Mouse (Mus musculus) cerebellum, adult 11-12 months (tissue): ENCODE measurements around the gene Wnk2.

Source experiments
- DNase-seq: peaks from one replicate; pipeline ENCODE4 v3.0.0; 2022

Gene Wnk2

GRCm38 (mm10) chr13:49147858-49148226 lies at the start of gene Wnk2:
Gene Wnk2 (minus strand): TSS chr13:49148014.
- peak; percentile 92 for DNase-seq

GRCm38 (mm10) chr13:49196766-49197165 lies 49.0 kb upstream of the Wnk2 start:
- DNase-seq = no peak

DNA sequence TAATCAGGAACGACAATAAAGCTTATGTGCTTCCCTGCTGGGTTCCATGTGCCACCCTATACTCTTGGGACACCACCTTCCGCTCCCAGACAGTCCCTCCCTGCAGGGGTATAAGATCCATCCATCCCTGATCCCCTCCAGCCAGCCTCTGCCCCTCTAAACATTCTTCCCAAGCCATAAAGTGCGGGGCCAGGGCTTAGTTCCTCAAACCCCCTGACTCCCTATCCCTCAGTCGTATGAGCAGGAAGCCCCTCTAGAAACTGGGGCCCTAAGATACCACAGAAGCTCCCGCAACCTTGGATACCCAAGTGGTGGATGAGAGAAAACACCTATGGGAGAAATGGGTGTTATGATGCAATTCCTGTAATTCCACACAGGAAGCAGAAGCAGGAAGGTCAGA lies 48.4 kb upstream of the Wnk2 start:
- DNase-seq = no peak

GRCm38 (mm10) chr13:49195651-49196050 lies 47.8 kb upstream of the Wnk2 start:
- no peak for DNase-seq

DNA sequence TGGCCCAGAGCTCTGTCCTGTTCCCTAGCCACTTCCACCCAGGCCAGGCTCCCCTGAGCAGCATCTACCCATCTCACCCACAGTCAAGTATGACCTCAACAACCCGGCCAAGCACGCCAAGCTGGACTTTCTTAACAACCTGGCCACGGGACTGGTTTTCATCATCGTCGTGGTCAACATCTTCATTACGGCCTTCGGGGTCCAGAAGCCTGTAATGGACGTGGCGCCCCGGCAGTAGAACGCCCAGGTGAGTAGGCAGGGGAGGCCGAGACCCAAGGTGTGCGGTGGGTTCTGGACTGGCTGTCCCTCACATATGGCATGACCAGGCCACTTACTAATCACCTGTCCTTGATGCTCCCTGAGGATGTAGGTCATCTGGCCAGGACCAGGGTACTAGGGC lies 47.0 kb upstream of the Wnk2 start:
- DNase-seq = no peak

DNA sequence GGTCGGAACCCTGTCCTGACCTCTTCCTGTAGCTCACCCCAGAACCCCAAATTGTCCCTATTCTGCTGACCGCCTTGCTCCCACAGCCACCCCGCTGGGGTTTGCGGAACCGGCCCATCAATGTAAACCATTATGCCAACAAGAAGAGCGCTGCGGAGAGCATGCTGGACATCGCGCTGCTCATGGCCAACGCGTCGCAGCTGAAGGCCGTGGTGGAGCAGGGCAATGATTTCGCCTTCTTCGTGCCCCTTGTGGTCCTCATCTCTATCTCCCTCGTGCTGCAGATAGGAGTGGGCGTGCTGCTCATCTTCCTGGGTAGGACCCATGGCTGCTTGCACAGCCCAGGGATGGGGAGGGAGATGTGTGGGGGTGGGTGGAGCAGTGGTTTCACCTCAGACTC lies 45.8 kb upstream of the Wnk2 start:
- DNase-seq = no peak

- DNase-seq = no peak
Observed at GRCm38 (mm10) chr13:49192156-49192855, 44.5 kb upstream of the Wnk2 start.

DNA sequence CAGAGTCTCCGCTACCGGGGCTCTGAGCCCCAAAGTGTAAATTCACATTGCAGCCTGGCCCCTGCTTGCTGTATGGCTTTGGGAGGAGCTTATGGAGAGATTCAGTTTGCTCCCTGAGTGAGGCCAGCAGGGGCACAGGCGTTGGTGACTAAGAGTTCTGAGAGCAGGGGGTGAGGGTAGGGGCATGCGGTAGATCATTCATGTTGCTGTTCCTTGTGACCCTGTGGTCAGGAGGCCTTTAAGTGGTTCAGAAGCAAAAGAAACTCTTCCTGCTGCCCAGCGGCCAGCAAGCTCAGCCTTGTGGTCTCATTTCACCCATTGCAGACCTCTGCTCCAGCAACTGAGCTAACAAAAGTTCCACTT lies 43.8 kb upstream of the Wnk2 start:
- DNase-seq = no peak

DNA sequence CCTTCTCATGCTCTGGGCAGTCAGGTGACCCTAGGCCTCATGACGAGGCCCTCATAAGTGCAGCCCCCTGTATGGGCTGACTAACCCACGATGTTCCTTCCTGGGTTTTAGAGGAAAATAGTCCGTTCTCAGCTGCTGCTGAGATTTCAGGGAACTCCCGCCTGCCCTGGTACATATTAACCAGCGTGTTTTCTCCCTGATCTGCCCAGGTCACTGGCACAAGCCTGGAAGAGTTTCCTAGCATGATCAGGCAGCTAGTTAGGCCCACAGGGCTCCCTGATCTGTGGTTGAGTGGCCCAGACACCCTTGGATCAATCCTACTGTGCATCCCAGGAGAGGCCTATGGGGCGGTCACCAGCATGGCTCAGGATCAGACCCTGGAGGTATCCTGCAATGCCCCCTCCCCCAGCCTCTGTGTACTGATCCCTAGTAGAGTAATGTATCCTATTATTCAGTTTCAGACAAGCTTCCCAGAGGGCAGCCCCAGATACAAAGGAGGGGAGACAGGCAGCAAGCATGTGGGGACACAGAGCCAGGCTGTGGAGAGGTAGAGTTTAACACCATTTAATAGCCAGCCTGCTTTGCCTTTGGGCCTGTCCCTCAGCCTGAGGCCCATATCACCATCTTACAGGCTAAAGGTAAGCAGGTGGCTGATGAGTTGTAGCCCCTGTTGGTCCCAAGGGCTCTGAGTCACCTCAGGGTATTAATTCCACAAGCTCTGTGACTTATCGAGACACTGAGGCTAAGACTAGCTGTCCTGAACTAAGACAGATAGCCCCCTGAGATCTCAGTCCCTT lies 43.3 kb upstream of the Wnk2 start:
- no peak for DNase-seq

DNA sequence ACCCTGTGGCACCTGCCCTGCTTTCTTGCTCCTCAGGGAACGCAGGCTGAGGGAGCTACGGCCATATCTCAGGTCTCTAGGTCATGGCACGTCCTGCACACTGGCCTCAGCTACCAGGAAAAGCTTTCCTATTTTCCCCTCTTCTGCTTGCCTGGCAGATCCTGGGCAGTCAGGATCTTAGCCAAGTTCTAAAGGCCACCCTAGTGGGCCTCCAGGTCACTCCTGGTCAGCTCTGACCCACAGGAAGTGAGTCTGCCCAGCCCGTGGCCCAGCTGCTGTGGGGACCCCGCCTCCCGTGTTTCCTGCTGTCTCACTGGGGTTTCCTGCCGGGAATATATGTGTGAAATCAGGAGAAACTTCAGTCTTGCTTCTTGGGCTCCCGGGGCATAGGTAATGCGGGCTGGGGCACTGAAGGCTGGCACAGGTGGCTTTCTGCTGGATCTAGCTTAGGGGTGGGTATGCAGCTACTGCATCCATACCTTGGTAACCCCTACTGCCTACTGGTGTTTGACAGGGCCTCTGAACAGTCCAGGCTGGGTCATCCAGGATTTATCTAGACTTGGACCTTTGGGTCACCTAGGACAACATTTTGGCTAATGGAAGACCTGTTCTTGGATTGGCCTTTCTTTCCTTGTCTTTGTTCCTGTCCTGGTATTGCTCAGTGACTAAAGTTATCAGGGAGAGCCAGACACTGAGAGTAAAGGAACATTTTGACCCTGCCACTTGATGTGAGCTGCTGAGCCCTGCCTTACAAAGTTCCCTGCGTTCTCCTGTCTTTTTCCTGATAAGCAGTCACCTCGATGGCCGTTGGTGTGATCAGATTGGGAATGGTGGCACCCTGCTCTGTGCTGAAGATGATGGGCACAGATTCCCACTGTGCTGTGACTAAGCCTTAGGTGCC lies 42.4 kb upstream of the Wnk2 start:
- no peak for DNase-seq

DNA sequence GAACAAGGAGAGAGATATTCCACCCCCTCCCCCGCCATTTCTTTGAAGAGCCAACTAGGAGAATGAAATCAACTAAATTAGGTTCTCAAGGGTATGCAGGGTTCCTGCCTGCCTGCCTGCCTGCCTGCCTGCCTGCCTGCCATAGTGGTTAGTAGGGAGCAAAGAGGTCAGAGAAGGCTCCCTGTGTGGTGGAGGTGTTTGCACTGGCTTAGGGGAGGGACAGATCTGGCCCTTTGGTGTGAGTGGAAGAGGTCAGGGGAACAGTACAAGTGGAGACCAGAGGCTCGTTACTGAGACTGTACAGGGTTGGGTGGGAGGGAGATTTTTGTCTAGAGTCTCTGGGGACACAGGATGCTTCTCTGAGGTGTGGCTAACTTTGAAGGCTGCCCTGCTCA lies 41.1 kb upstream of the Wnk2 start:
- no peak for DNase-seq

- no peak for DNase-seq
Observed at GRCm38 (mm10) chr13:49188219-49188965, 40.6 kb upstream of the Wnk2 start.

DNA sequence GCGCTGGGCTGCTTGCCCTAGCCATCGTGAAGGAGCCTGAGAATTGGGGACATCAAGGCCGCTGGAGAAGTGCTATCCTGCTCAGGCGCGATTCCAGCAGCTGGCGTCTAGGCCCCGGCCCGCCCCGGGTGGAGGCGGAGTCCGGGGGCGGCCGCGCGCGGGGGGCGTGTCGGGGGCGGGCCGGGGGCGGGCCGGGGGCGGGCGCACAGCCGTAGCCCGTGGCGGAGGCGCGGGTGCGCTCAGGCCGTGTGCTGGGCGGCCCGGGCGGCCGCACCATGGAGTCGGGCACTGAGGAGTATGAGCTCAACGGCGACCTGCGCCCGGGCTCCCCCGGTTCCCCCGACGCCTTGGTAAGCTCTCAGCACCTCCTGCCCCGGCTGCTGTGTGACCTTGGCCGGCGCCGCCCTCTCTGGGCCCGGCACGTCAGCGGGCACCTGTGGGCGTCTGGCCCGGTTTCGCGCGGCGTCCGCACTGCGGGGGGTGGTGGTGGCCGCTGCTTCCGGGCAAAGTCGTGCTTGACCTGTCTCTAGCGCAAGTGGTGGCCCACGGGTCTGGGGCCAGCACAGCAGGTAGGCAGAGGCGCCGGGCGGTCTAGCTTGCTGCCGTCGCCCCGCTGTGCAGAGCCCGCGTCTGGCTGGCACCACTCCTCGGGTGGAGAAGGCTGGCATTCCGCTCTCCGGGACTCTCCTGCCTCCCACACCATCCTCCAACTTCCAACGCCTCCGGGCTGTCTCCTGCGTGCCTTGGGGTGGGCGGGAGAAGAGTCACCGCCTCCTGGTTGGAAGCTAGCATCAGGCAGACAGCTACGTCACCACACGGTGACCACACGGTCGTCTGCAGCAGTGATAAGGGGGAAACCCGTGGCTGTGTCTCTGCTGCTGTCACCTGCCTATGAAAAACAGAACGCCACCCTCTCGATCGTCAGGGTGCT lies 39.7 kb upstream of the Wnk2 start, which contains the start of gene Ninj1:
Gene Ninj1 (plus strand): TSS at position 198 of the 931 bp plus-strand sequence.
- DNase-seq = peak; percentile 86

- peak; percentile 72 for DNase-seq
Observed at GRCm38 (mm10) chr13:49186798-49187287, 39.0 kb upstream of the Wnk2 start.

DNA sequence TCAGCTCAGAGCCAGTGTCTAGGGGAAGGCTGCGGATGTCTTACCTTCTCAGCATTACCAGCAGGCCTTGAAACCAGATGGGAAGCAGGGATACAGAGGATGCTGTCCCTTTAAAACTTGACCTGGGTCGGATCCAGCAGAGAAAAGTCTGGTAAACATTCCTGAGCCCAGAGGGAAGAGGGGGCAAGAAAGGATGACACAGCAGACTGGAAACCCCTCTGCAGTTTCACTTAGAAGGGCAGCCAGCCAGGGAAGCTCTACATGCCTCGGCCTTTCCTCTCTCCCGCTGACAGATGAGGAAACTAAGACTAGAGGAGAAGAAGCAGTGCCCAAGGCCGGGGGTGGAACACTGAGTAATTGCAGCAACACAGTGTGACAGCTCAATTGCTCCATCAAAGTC lies 35.8 kb upstream of the Wnk2 start:
- no peak for DNase-seq

- no peak for DNase-seq
Observed at GRCm38 (mm10) chr13:49183161-49183560, 35.3 kb upstream of the Wnk2 start.

DNA sequence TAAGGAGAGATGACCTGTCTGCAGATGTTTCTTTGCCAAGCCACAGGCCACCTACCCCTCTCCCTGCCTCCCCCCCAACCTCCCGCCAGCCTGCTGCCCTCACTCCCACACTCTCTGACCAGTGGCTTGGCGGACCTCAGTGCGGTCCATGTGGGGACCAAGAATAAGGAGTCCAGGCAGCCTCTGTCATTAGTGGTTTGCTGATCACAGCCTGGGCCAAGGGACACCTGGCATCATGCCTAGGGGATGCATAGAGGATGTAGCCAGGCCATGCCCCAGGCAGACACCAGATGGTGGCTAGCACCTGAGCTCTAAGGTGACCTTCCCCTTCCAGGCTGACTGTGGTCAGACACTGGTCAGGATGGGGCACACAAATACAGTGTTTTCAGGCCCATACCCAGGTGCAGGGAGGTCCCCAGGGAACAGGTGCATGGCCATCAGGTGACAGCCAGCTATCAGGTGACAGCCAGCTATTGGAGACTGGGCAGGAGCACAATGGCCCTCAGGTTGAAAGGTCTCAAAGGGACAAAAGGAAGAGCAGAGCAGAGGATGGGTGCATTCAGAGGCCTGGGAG lies 33.7 kb upstream of the Wnk2 start:
- DNase-seq = peak; percentile 88

DNA sequence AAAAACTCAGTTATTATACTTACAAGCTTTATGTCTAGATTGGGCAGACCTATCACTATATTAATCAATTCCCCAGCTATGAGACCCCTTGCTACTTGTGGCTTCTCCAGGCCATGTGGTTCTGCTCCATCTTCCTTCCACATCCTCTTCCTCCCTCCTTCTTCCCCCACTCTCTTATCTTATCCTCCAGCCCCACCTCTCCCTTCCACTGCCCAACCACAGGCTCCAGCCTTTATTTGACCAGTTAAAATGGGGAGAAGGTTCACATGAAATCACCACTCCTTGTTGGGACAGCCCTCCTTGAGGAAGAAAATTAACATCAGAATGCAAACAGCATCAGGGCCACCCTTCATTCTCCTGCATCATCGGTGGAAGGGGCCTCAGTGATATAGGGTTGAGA lies 32.9 kb upstream of the Wnk2 start:
- DNase-seq = no peak

- no peak for DNase-seq
Observed at GRCm38 (mm10) chr13:49180274-49180673, 32.5 kb upstream of the Wnk2 start.

DNA sequence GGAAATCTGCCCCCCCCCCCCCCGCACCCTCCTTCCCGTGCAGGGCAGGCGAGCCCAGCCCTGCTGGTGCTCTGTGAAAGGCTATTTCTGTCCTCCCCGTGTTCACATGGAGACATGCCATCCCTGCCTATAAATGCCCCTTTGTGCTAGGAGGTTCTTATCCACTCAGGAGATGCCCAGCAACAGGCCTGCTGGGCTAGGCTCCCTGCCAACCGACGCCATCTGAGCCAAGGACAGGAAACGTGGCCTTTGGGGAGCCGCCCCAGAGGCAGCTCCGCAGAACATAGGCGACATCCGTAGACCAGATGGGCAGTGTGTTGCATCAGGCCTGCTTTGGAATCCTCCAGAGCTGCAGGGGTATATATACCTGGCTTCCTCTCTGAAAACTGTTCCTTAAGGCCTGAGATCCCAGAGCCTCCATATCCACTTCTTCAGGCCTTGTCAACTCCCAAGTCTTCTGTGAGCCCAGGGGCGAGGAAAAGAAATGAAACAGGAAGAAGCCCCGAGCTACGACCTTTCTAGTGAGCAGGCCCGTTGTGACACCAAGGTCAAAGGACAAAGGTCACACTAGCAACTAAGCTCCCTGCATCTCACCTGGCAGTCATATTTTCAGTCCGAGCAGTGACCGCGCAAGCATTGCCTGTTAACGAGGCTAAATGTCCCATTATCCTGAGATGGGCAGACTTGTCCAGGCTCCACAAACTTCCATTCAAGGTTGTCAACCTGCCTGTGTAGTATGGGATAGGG lies 31.2 kb upstream of the Wnk2 start:
- DNase-seq = peak; percentile 94
